Mouse (Mus musculus) embryonic stem cell, embryonic (primary cell): ENCODE data around the gene Zmynd8.

Experiments used
- CTCF ChIA-PET, 4 experiments: fragments of 300-600 bp in 2 of 4; fragments of 350-600 bp in 2 of 4; sonication (Branson Sonifier 250); formaldehyde crosslinking; loops; one replicate each; lab custom pipeline; 2022; ENCODE audit warnings: inconsistent platforms in 2 of 4; lab: Charles Lee
- POLR2A ChIA-PET, 4 experiments: fragments of 300-600 bp in 2 of 4; fragments of 350-600 bp in 2 of 4; sonication (Branson Sonifier 250); formaldehyde crosslinking; loops; one replicate each; lab custom pipeline; 2022; ENCODE audit warnings: antibody characterized with exemption in 4 of 4, inconsistent platforms in 1 of 4; lab: Charles Lee

Zmynd8 gene

GRCm38 (mm10) chr2:165878021-165878585, 20.7 kb downstream of the Zmynd8 start:
- CTCF ChIA-PET = interaction anchor here in 1 of 4 experiments (0.6 kb wide), 1 partner anchor 11 kb away, joined by 3 read pairs; no protein-coding TSS in a partner anchor
- POLR2A ChIA-PET = interaction anchor here in 3 of 4 experiments (0.6 to 16.4 kb wide), 16 partner anchors 8 to 109 kb away, joined by 3 to 251 read pairs (median 8); partner anchors contain the start of gene Zmynd8 (in 1 of the 3)

DNA sequence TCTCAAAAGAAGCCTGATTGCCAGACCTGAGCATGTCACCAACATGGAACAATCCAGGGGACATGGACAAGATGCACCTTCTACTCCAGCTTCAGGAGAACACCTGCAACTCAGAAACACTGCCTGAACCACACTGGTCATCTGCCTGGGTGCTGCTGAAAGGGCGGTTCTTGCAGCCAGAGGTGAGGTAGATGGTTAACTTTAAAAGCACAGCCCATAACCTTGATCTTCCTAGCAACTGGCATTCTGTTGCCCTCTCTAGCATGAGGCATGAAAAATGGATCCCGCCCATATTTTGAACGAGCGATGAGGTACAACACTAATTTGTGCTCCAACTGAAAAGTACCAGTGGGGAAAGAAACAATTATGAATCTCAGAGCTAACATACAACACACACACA, 21.6 kb downstream of the Zmynd8 start:
- CTCF ChIA-PET = interaction anchor here in 3 of 4 experiments (0.5 to 1.6 kb wide), 5 partner anchors 16 to 119 kb away, joined by 3 to 5 read pairs (median 3); no protein-coding TSS in a partner anchor

DNA sequence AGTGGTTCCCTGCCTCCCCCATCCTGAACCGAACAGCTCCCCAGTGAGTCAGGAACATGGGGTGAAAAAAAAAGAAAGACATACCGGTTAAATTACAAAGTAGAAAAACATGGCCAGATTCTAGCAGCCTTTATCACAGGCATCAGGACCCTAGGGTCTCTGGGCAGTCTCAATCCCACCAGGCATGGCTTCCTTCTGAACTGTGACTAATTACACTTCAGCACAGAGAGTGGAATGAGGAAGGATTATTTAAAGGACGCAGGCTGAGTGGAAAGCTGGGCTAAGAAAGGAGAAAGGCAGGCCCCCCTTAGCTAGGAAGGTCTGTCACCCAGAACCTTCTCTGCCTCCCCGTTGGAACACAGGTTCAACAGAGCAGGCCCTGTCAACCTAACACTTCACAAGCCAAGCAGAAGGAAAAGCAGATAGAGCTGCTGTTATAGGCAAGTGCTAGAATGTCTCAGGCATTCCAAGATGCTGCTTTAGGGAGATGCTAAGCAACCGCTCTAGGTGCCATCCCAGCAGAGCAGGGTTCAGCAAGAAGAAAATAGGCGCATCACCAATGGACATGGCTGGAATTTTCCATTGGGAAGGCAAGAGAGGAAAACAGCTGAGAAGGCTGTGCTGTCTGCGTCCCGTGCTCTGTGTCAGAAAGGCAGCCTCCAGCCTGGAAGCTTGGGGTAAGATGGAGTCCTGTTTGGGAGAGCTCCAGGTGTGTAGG, 22.5 kb downstream of the Zmynd8 start:
- POLR2A ChIA-PET = interaction anchor here (0.8 to 16.4 kb wide), 19 partner anchors 9 to 86 kb away, joined by 3 to 251 read pairs (median 6); partner anchors contain the start of gene Zmynd8 (in 1 of the 4)
- CTCF ChIA-PET = interaction anchor here (0.5 to 2.0 kb wide), 7 partner anchors 14 to 118 kb away, joined by 3 to 7 read pairs (median 5); partner anchors contain the start of gene Zmynd8 (in 1 of the 4)

More for the DNA sequence above, 21.6 kb downstream of the Zmynd8 start:
- POLR2A ChIA-PET = interaction anchor here in 3 of 4 experiments (0.7 to 16.4 kb wide), 12 partner anchors 8 to 87 kb away, joined by 3 to 251 read pairs (median 6); no protein-coding TSS in a partner anchor

DNA sequence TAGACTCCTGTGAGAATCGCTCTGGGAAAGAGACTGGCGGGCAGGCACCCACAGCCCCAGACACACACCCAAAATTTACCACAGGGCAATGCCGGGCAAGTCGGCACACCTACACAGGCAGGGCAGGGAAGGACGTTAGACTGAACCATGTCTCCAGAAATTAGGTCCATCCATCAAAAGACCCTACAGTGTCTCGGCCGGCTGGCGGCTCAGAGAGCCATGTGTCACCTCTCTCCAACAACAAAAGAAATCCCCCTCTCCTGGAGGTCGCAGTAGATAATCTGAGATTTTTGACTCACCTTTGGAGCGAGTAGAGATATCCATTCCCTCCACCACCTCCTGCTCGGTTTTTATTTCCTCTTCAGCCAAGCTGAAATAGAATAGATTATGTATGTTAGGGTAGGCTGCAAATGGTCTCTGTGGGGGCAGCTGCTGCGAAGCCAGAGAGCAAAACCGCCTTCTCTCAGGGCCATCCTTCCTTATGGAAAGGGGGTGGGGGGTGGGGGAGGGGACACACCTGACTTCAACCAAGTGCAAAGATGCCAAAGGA, 23.3 kb downstream of the Zmynd8 start:
- ChIA-PET CTCF (interaction anchor here (0.6 to 2.0 kb wide), 17 partner anchors 9 to 782 kb away, joined by 3 to 10 read pairs (median 3); partner anchors contain the start of gene Zmynd8 (in 2 of the 4)), POLR2A (interaction anchor here (0.6 to 16.4 kb wide), 44 partner anchors 9 to 335 kb away, joined by 3 to 251 read pairs (median 6); partner anchors contain the start of gene Zmynd8 (in 1 of the 4))

DNA sequence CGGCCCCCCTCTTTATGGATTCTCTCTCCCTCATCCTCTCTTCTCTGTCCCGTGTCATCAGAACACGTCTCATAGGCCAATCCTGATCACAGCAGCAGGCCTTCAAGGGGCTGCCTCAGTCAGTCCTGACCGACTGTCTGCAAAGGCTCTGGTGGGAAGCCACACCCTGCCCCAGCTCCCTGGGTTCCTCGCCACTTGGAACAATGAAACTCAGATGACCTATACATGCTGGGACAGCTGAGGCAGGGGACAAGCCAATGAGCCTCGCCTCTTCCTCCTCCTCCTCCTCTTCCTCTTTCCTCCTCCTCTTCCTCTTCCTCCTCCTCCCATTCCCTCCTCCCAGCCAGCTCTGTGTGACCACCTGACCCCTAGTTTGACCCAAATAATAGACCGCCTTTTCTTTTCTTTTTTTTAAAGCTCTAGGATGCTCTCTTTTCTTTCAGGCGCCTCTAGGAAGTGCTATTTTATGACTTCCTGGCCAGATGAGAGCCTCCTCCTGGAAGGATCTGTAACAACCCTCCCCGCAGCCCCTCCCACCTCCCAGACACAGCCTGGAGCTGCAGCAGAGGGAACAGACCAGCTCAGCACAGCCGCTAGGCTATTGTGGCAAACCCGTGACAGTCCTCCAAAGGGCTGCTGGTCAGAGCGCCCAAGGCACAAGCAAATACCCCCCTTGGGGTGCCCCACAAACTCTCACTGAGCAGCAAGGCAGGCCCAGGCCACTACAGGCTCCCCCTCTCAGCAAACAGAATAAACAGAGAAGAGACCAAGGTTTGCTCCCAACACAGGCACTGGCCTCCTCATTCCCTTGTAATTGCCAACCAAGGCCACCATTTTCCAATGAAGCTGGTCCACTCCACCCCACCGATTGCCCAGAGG, 24.1 kb downstream of the Zmynd8 start:
- ChIA-PET CTCF (interaction anchor here (0.5 to 2.0 kb wide), 26 partner anchors 8 to 783 kb away, joined by 3 to 10 read pairs (median 3); partner anchors contain the start of gene Zmynd8 (in 2 of the 4)), POLR2A (interaction anchor here (0.5 to 16.4 kb wide), 59 partner anchors 8 to 1818 kb away, joined by 3 to 251 read pairs (median 5); partner anchors contain the start of gene Zmynd8 (in 3 of the 4))

GRCm38 (mm10) chr2:165873777-165874176, 25.0 kb downstream of the Zmynd8 start:
- CTCF ChIA-PET = interaction anchor here in 2 of 4 experiments (1.2 to 1.7 kb wide), 4 partner anchors 13 to 25 kb away, joined by 3 to 10 read pairs (median 4); partner anchors contain the start of gene Zmynd8 (in 2 of the 2)
- POLR2A ChIA-PET = interaction anchor here (0.5 to 16.4 kb wide), 35 partner anchors 11 to 1819 kb away, joined by 3 to 251 read pairs (median 6); partner anchors contain the start of gene Zmynd8 (in 3 of the 4)

DNA sequence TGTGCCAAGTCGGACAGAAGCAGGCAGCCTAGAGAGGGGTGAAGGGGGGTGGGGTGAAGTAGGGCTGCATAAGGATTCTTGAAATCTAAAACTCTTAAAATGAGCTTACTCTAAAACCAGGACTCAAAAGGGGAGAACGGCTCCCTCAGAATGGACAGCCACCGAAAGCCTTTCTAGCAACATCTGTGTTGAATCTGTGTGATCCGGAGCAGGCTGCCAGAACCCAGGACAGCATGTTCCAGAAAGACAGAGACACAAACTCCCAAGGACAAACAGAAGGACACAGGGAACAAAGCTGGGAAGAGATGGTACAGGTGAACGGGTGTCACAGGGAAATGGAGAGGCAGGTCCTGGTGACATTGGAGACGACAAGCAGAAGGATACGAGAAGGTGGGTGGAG, 25.6 kb downstream of the Zmynd8 start:
- ChIA-PET CTCF (interaction anchor here in 2 of 4 experiments (0.6 to 1.2 kb wide), 4 partner anchors 8 to 26 kb away, joined by 3 to 4 read pairs (median 4); partner anchors contain the start of gene Zmynd8 (in 1 of the 2)), POLR2A (interaction anchor here in 3 of 4 experiments (0.6 to 16.4 kb wide), 24 partner anchors 8 to 281 kb away, joined by 3 to 251 read pairs (median 11); partner anchors contain the start of gene Zmynd8 (in 3 of the 3))

DNA sequence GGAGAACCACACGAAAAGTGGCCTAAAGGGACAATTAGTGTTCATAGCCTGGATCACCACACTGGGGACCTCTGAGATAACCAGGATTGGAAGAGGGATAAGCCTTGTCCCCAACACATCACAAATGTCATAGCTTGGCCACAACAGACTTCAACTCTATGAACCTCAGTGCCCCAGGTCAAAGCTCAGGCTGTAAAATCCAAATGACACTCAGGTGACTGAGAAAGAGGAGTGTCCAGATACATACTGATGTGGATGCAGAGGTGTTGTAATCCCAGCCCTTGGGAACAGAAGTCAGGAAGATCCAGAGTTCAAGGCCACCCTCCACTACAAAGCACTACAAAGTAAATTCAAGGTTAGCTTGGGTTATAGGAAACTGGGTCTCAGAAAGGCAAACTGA, 29.6 kb downstream of the Zmynd8 start:
- ChIA-PET POLR2A (interaction anchor here (0.5 to 16.4 kb wide), 38 partner anchors 9 to 343 kb away, joined by 3 to 251 read pairs (median 5); partner anchors contain the start of genes Zmynd8 (in 4 of the 4) and Ncoa3 (in 1 of the 4)), CTCF (interaction anchor here in 1 of 4 experiments (0.5 to 0.6 kb wide), 2 partner anchors 427 to 460 kb away, joined by 3 to 4 read pairs; no protein-coding TSS in a partner anchor)

GRCm38 (mm10) chr2:165868522-165869175, 30.2 kb downstream of the Zmynd8 start:
- ChIA-PET POLR2A (interaction anchor here (0.5 to 16.4 kb wide), 45 partner anchors 8 to 342 kb away, joined by 3 to 251 read pairs (median 4); partner anchors contain the start of genes Zmynd8 (in 3 of the 4) and Ncoa3 (in 1 of the 4)), CTCF (interaction anchor here in 1 of 4 experiments (0.9 to 1.1 kb wide), 3 partner anchors 9 to 16 kb away, joined by 3 to 4 read pairs (median 3); no protein-coding TSS in a partner anchor)

DNA sequence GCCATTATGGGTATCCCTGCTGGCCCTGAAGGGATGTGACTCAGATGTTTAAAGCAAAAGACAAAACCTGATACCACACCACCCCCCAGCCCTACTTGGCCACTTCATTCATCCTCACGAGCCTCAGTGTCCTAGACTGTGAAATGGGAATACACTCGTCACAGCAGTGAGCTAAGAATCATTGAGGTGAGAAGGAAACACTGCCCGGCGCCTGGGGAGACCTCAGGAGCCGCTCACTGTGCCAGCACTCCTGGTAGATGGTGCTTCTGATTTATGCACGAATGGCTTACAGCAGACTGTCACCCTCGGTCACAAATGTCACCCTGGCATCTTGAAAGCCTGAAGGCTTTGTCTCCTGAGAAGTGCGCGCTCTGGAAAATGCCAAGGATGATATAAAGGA, 31.3 kb downstream of the Zmynd8 start:
- ChIA-PET CTCF (interaction anchor here in 1 of 4 experiments (0.5 to 1.3 kb wide), 4 partner anchors 10 to 17 kb away, joined by 3 read pairs; no protein-coding TSS in a partner anchor), POLR2A (interaction anchor here in 3 of 4 experiments (0.9 to 16.4 kb wide), 16 partner anchors 7 to 59 kb away, joined by 3 to 251 read pairs (median 8); partner anchors contain the start of gene Zmynd8 (in 1 of the 3))

GRCm38 (mm10) chr2:165866951-165867387, 31.8 kb downstream of the Zmynd8 start:
- CTCF ChIA-PET = interaction anchor here in 1 of 4 experiments (0.5 to 1.3 kb wide), 2 partner anchors 12 to 13 kb away, joined by 3 read pairs; no protein-coding TSS in a partner anchor
- POLR2A ChIA-PET = interaction anchor here in 3 of 4 experiments (1.0 to 16.4 kb wide), 13 partner anchors 6 to 58 kb away, joined by 3 to 251 read pairs (median 7); partner anchors contain the start of gene Zmynd8 (in 1 of the 3)

- POLR2A ChIA-PET = interaction anchor here in 3 of 4 experiments (1.0 to 16.4 kb wide), 8 partner anchors 6 to 24 kb away, joined by 3 to 251 read pairs (median 4); no protein-coding TSS in a partner anchor
- CTCF ChIA-PET = interaction anchor here in 2 of 4 experiments (0.5 to 1.3 kb wide), 2 partner anchors 8 to 13 kb away, joined by 3 read pairs; no protein-coding TSS in a partner anchor
Measured at GRCm38 (mm10) chr2:165866412-165866811, 32.4 kb downstream of the Zmynd8 start.

DNA sequence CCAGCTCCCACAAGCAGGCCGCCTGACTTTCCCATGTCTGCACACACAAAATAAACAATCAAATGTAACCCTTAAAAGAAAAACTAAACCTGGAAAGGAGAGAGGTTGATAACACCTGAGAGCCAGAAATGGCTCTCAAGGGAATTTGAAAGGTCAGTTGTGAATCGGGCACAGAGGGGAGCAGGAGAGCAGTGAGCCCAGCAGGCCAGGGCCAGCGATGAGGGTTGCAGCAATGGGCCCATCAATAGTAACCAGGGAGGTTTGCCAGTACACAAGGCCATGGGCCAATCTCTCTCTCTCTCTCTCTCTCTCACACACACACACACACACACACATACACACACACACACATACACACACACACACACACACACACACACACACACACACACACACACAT, 34.0 kb downstream of the Zmynd8 start:
- POLR2A ChIA-PET = interaction anchor here (0.6 to 13.9 kb wide), 11 partner anchors 6 to 57 kb away, joined by 3 to 251 read pairs (median 3); no protein-coding TSS in a partner anchor
- CTCF ChIA-PET = interaction anchor here in 2 of 4 experiments (0.7 to 1.1 kb wide), 2 partner anchors 39 to 50 kb away, joined by 3 read pairs; no protein-coding TSS in a partner anchor

GRCm38 (mm10) chr2:165861683-165862594, 36.9 kb downstream of the Zmynd8 start:
- CTCF ChIA-PET = interaction anchor here (0.5 to 1.8 kb wide), 9 partner anchors 13 to 333 kb away, joined by 3 to 7 read pairs (median 4); no protein-coding TSS in a partner anchor
- POLR2A ChIA-PET = interaction anchor here in 3 of 4 experiments (0.5 to 12.2 kb wide), 33 partner anchors 9 to 1940 kb away, joined by 3 to 251 read pairs (median 5); partner anchors contain the start of gene Zmynd8 (in 1 of the 3)
